Mouse (Mus musculus) MEL (cell line): Measurements from ENCODE around the gene Agtrap. TPM values are rescaled to one million over a fixed set of nuclear protein-coding genes. Genes with fewer than 3 reads are reported as not detected.

Experiments
- DNase-seq: peaks from one replicate; pipeline ENCODE4 v3.0.0; 2011; ENCODE audit warnings: low read depth, low spot score
- H3K27ac ChIP-seq: 2 replicates; pipeline ENCODE4 v1.5.1; 2012; ENCODE audit warnings: low read depth, mild to moderate bottlenecking, control low read depth, low read length, moderate library complexity; ENCODE audit not compliant: control insufficient read depth
- H3K27me3 ChIP-seq, 2 experiments: fragments of 150-350 bp in 1 of 2; sonication (generic) in 1 of 2; 2 replicates each; pipeline ENCODE4 v1.6.1; 2012; ENCODE audit warnings: low read length in 2 of 2, mild to moderate bottlenecking in 2 of 2, improper control_type of control experiment in 1 of 2, moderate library complexity in 1 of 2; ENCODE audit not compliant: insufficient read depth in 2 of 2, control insufficient read depth in 1 of 2
- H3K36me3 ChIP-seq, 2 experiments: 2 replicates each; pipeline ENCODE4 v1.6.1; 2012 to 2014; ENCODE audit warnings: low read length in 2 of 2, improper control_type of control experiment in 1 of 2, inconsistent platforms in 1 of 2, mild to moderate bottlenecking in 1 of 2; ENCODE audit not compliant: insufficient read depth in 2 of 2, control insufficient read depth in 1 of 2
- H3K4me1 ChIP-seq, 2 experiments: fragments of 150-350 bp in 1 of 2; sonication (generic) in 1 of 2; 2 replicates each; pipeline ENCODE4 v1.6.1; 2012; ENCODE audit warnings: low read length in 2 of 2, improper control_type of control experiment in 1 of 2, mild to moderate bottlenecking in 1 of 2; ENCODE audit not compliant: insufficient read depth in 2 of 2, control insufficient read depth in 1 of 2
- H3K4me3 ChIP-seq, 2 experiments: fragments of 150-350 bp in 1 of 2; sonication (generic) in 1 of 2; 2 replicates each; pipeline ENCODE4 v1.5.1; 2012; ENCODE audit warnings: low read depth in 2 of 2, low read length in 2 of 2, mild to moderate bottlenecking in 2 of 2, moderate library complexity in 2 of 2, control low read depth in 1 of 2, improper control_type of control experiment in 1 of 2; ENCODE audit not compliant: control insufficient read depth in 1 of 2, insufficient read depth in 1 of 2
- H3K79me2 ChIP-seq: 2 replicates; pipeline ENCODE4 v1.6.1; 2012; ENCODE audit warnings: mild to moderate bottlenecking, low read length, moderate library complexity; ENCODE audit not compliant: control insufficient read depth, poor library complexity, insufficient read depth
- H3K9ac ChIP-seq: 2 replicates; pipeline ENCODE4 v1.6.1; 2012; ENCODE audit warnings: low read depth, mild to moderate bottlenecking, control low read depth, low read length, moderate library complexity; ENCODE audit not compliant: control insufficient read depth, poor library complexity, severe bottlenecking
- H3K9me3 ChIP-seq: fragments of 150-350 bp; sonication (generic); replicated peaks from 2 replicates; pipeline ENCODE4 v1.6.1; 2012; ENCODE audit warnings: mild to moderate bottlenecking, low read length, improper control_type of control experiment, moderate library complexity; ENCODE audit not compliant: insufficient read depth
- BHLHE40 ChIP-seq: IDR thresholded peaks from 2 replicates; pipeline ENCODE4 v1.6.1; 2012; ENCODE audit warnings: low read depth, mild to moderate bottlenecking, inconsistent platforms, low read length, improper control_type of control experiment, borderline replicate concordance
- CHD1 ChIP-seq: IDR thresholded peaks from 2 replicates; pipeline ENCODE4 v1.6.1; 2012; ENCODE audit warnings: low read depth, mild to moderate bottlenecking, inconsistent platforms, low read length, improper control_type of control experiment
- CHD2 ChIP-seq: IDR thresholded peaks from 2 replicates; pipeline ENCODE4 v1.6.1; 2011; ENCODE audit warnings: low read length, improper control_type of control experiment
- CTCF ChIP-seq, 3 experiments: IDR thresholded peaks in 2 of 3; conservative IDR thresholded peaks in 1 of 3; 2 replicates each; pipeline ENCODE4 v1.5.1; 2011 to 2012; ENCODE audit warnings: low read length in 3 of 3, low read depth in 2 of 3, mild to moderate bottlenecking in 2 of 3, improper control_type of control experiment in 1 of 3, inconsistent platforms in 1 of 3, mixed read lengths in 1 of 3, moderate library complexity in 1 of 3; ENCODE audit not compliant: control insufficient read depth in 1 of 3, insufficient read depth in 1 of 3, poor library complexity in 1 of 3, severe bottlenecking in 1 of 3
- E2F4 ChIP-seq: IDR thresholded peaks from 2 replicates; pipeline ENCODE4 v1.6.1; 2011; ENCODE audit warnings: low read depth, low read length, improper control_type of control experiment, borderline replicate concordance
- EP300 ChIP-seq, 2 experiments: IDR thresholded peaks; 2 replicates each; pipeline ENCODE4 v1.6.1; 2011; ENCODE audit warnings: improper control_type of control experiment in 2 of 2, low read length in 2 of 2, low read depth in 1 of 2, mild to moderate bottlenecking in 1 of 2
- ETS1 ChIP-seq: IDR thresholded peaks from 2 replicates; pipeline ENCODE4 v1.6.1; 2012; ENCODE audit warnings: low read depth, mild to moderate bottlenecking, inconsistent platforms, low read length, improper control_type of control experiment, moderate library complexity
- HCFC1 ChIP-seq: IDR thresholded peaks from 2 replicates; pipeline ENCODE4 v1.6.1; 2012; ENCODE audit warnings: low read depth, mild to moderate bottlenecking, inconsistent platforms, low read length, improper control_type of control experiment, moderate library complexity
- JUND ChIP-seq: IDR thresholded peaks from 2 replicates; pipeline ENCODE4 v1.6.1; 2011; ENCODE audit warnings: low read depth, mild to moderate bottlenecking, improper control_type of control experiment, low read length
- KAT2A ChIP-seq: conservative IDR thresholded peaks from 2 replicates; pipeline ENCODE4 v1.6.1; 2012; ENCODE audit warnings: low read depth, low read length, improper control_type of control experiment, inconsistent platforms
- MAFK ChIP-seq: IDR thresholded peaks from 2 replicates; pipeline ENCODE4 v1.6.1; 2011; ENCODE audit warnings: low read depth, mild to moderate bottlenecking, low read length, improper control_type of control experiment, borderline replicate concordance
- MAX ChIP-seq: IDR thresholded peaks from 2 replicates; pipeline ENCODE4 v1.6.1; 2011; ENCODE audit warnings: low read length, improper control_type of control experiment
- MAZ ChIP-seq: IDR thresholded peaks from 2 replicates; pipeline ENCODE4 v1.6.1; 2012; ENCODE audit warnings: low read depth, mild to moderate bottlenecking, inconsistent platforms, low read length, improper control_type of control experiment
- POLR2AphosphoS2 ChIP-seq: IDR thresholded peaks from 2 replicates; pipeline ENCODE4 v1.6.1; 2011; ENCODE audit warnings: low read length, improper control_type of control experiment
- POLR2AphosphoS5 ChIP-seq: IDR thresholded peaks from 2 replicates; pipeline ENCODE4 v1.6.1; 2012; ENCODE audit warnings: low read depth, borderline replicate concordance, mild to moderate bottlenecking, inconsistent platforms, low read length, moderate library complexity, mixed read lengths
- RAD21 ChIP-seq: IDR thresholded peaks from 2 replicates; pipeline ENCODE4 v1.6.1; 2011; ENCODE audit warnings: mild to moderate bottlenecking, low read depth, low read length, improper control_type of control experiment
- SIN3A ChIP-seq: IDR thresholded peaks from 2 replicates; pipeline ENCODE4 v1.6.1; 2012; ENCODE audit warnings: low read length, improper control_type of control experiment, inconsistent platforms
- SMC3 ChIP-seq: IDR thresholded peaks from 2 replicates; pipeline ENCODE4 v1.6.1; 2011; ENCODE audit warnings: low read depth, low read length, improper control_type of control experiment
- TAL1 ChIP-seq: IDR thresholded peaks from 2 replicates; pipeline ENCODE4 v1.6.1; 2012; ENCODE audit warnings: mild to moderate bottlenecking, inconsistent platforms, low read length, moderate library complexity, mixed read lengths
- TBP ChIP-seq: IDR thresholded peaks from 2 replicates; pipeline ENCODE4 v1.8.0; 2011; ENCODE audit warnings: low read depth, low read length, improper control_type of control experiment
- TCF12 ChIP-seq: IDR thresholded peaks from 2 replicates; pipeline ENCODE4 v1.6.1; 2014; ENCODE audit warnings: low read depth, mild to moderate bottlenecking, inconsistent platforms, low read length, improper control_type of control experiment, moderate library complexity
- USF2 ChIP-seq, 2 experiments: IDR thresholded peaks; 2 replicates each; pipeline ENCODE4 v1.6.1; 2011 to 2012; ENCODE audit warnings: improper control_type of control experiment in 2 of 2, low read length in 2 of 2, borderline replicate concordance in 1 of 2, inconsistent platforms in 1 of 2, low read depth in 1 of 2, mild to moderate bottlenecking in 1 of 2; ENCODE audit not compliant: insufficient read depth in 1 of 2
- ZC3H11A ChIP-seq: IDR thresholded peaks from 2 replicates; pipeline ENCODE4 v1.6.1; 2012; ENCODE audit warnings: low read depth, mild to moderate bottlenecking, inconsistent platforms, low read length, improper control_type of control experiment
- ZNF384 ChIP-seq: IDR thresholded peaks from 2 replicates; pipeline ENCODE4 v1.6.1; 2012; ENCODE audit warnings: low read depth, mild to moderate bottlenecking, inconsistent platforms, low read length, improper control_type of control experiment
- polyA plus RNA-seq, 2 experiments: library from polyadenylated mRNA; stranded (reverse) in 1 of 2; unstranded in 1 of 2; fragments of >175 nt in 1 of 2; fragments of >200 nt in 1 of 2; gene quantifications; 2 replicates each; pipeline versions ENCODE4 v1.2.1 to v1.2.4; 2012; ENCODE audit warnings: low replicate concordance in 2 of 2, low read depth in 1 of 2; ENCODE audit not compliant: insufficient read length in 2 of 2, insufficient read depth in 1 of 2, missing spikeins in 1 of 2
- total RNA-seq: library from RNA; depleted of rRNA; stranded (reverse); fragments of 300-350 nt; gene quantifications from 2 replicates; pipeline ENCODE4 v1.2.3, GENCODE M21; 2012

Gene Agtrap
- total and polyA plus RNA-seq, 3 experiments, result 5.0 to 16.0 TPM; not detected in 1

GRCm38 (mm10) chr4:148053417-148053920 is 34.4 kb downstream of the Agtrap start:
- Histone ChIP-seq H3K36me3 (no peaks in the 10 kb centered on the region; a peak in 1 of 4 replicates), H3K27ac (no peak overlapping the region), H3K4me1 (no peaks in the 10 kb centered on the region), H3K4me3 (no peak overlapping the region), H3K79me2 (no peaks in the 10 kb centered on the region), H3K27me3 (no peaks in the 10 kb centered on the region), H3K9me3 (no peaks in the 10 kb centered on the region), H3K9ac (no peak overlapping the region)
- no peak for DNase-seq
- TF ChIP-seq CHD2, result no peak
- TF ChIP-seq MAFK, result no peak
- TF ChIP-seq JUND, result no peak
- no peak for TF ChIP-seq MAX
- no peak for TF ChIP-seq MAZ
- no peak for TF ChIP-seq CHD1
- TF ChIP-seq TBP, result no peak
- TF ChIP-seq, all 39 proteins: peak for 0

- H3K4me1 ChIP-seq, result no peaks in the 10 kb centered on the region
- no peak for DNase-seq
Measured at GRCm38 (mm10) chr4:148052976-148053375, 34.9 kb downstream of the Agtrap start.

GRCm38 (mm10) chr4:148051886-148052285 is 35.9 kb downstream of the Agtrap start:
- no peak overlapping the region for H3K27ac ChIP-seq
- peaks cover 0 to 5% of the 10 kb centered on the region in 2 experiments; a peak in 3 of 4 replicates for H3K36me3 ChIP-seq
- H3K79me2 ChIP-seq, result no peaks in the 10 kb centered on the region

More at GRCm38 (mm10) chr4:148052976-148053375, 34.9 kb downstream of the Agtrap start:
- H3K9me3 ChIP-seq, result no peaks in the 10 kb centered on the region
- H3K4me3 ChIP-seq, result no peak overlapping the region
- H3K79me2 ChIP-seq, result no peaks in the 10 kb centered on the region
- no peaks in the 10 kb centered on the region for H3K27me3 ChIP-seq
- TF ChIP-seq HCFC1 (no peak), SMC3 (no peak), KAT2A (no peak), ZC3H11A (no peak), MAFK (no peak), ETS1 (no peak), POLR2AphosphoS2 (no peak), TAL1 (no peak), MAZ (no peak), TCF12 (no peak), CTCF (IDR thresholded peaks at IDR 0.05 in 2 of 3, conservative IDR thresholded peaks at IDR 0.05 in 1 of 3; ENCODE audit: control insufficient read depth in 1 of 3, insufficient read depth in 1 of 3, low read depth in 2 of 3, low read length in 3 of 3, poor library complexity in 1 of 3, severe bottlenecking in 1 of 3) (no peak), ZNF384 (no peak), RAD21 (no peak), E2F4 (no peak), MAX (no peak), POLR2AphosphoS5 (no peak), SIN3A (no peak), JUND (no peak), EP300 (IDR thresholded peaks at IDR 0.05; ENCODE audit: low read depth in 1 of 2, low read length in 2 of 2) (no peak)
- TF ChIP-seq, all 39 proteins: peak for 0
- Histone ChIP-seq H3K9ac (no peak overlapping the region), H3K27ac (no peak overlapping the region), H3K36me3 (no peaks in the 10 kb centered on the region; a peak in 1 of 4 replicates)

More at GRCm38 (mm10) chr4:148051886-148052285, 35.9 kb downstream of the Agtrap start:
- Histone ChIP-seq H3K27me3 (no peaks in the 10 kb centered on the region), H3K4me1 (peaks cover 1 to 3% of the 10 kb centered on the region in 2 experiments), H3K4me3 (no peak overlapping the region), H3K9ac (no peak overlapping the region), H3K9me3 (no peaks in the 10 kb centered on the region)
- no peak for DNase-seq
- TF ChIP-seq BHLHE40 (no peak), ZNF384 (no peak), USF2 (IDR thresholded peaks at IDR 0.05; ENCODE audit: borderline replicate concordance in 1 of 2, insufficient read depth in 1 of 2, low read depth in 1 of 2, low read length in 2 of 2) (no peak), SIN3A (no peak), MAZ (no peak), EP300 (IDR thresholded peaks at IDR 0.05; ENCODE audit: low read depth in 1 of 2, low read length in 2 of 2) (no peak)
